Comparison of ENCODE assay signal across 23 mouse cellular contexts in genomic region chr19:18654330-18654729, GRCm38 (mm10). TPM values are rescaled to one million over a fixed set of nuclear protein-coding genes. Genes with fewer than 3 reads are reported as not detected.
DNase-seq lines count a peak whose midpoint lies in the region; ATAC-seq and TF ChIP-seq lines count a peak whose summit lies in the region.
"Had no signal": no experiment of that assay in that cellular context is flagged by ENCODE, and none has a peak within 500 bp of the region (broad histone marks: within the 10 kb centered on the region; RNA-seq: fewer than 3 reads in every experiment).

No protein-coding gene starts in this region.

- no peak for ATAC-seq in heart, embryonic 14.5 days (ENCODE audit: insufficient number of reproducible peaks, insufficient read depth, low FRiP score, low read depth)
- ATAC-seq in granulocyte monocyte progenitor cell, adult 5-6 weeks (replicated peaks; ENCODE audit: poor library complexity, severe bottlenecking): no peak
- ATAC-seq: lung, postnatal 0 days had no signal

- no peak overlapping the region for H3K4me3 ChIP-seq in heart, embryonic 14.5 days (ENCODE audit: control insufficient read depth in 1 of 2, insufficient read depth in 1 of 2, low read depth in 1 of 2, low read length in 2 of 2)
- peak overlapping the region; percentile 55 for H3K4me3 ChIP-seq in testis, adult 2 months (ENCODE audit: control insufficient read depth, low read depth, low read length)
- H3K4me3 ChIP-seq: forebrain, embryonic 12.5 days; layer of hippocampus, adult 2 months; liver, embryonic 15.5 days; myocyte; neural tube, embryonic 15.5 days; stomach, embryonic 15.5 days had no signal

- H3K4me2 ChIP-seq in heart, embryonic 14.5 days (ENCODE audit: low read length): no peak overlapping the region
- H3K4me2 ChIP-seq: forebrain, embryonic 12.5 days; hindbrain, embryonic 14.5 days; liver, embryonic 15.5 days; neural tube, embryonic 15.5 days; stomach, embryonic 15.5 days had no signal

- H3K27ac ChIP-seq in heart, embryonic 14.5 days (replicated peaks in 1 of 2; ENCODE audit: control insufficient read depth in 1 of 2, insufficient read depth in 1 of 2, low read depth in 2 of 2, low read length in 2 of 2): peak overlapping the region; percentile 48 to 75; a peak in 3 of 4 replicates
- H3K27ac ChIP-seq in testis, adult 2 months (ENCODE audit: control insufficient read depth, insufficient read depth, low read depth, low read length): peak overlapping the region; percentile 28; the same call in 1 of the 2 replicates
- H3K27ac ChIP-seq: forebrain, embryonic 12.5 days; hindbrain, embryonic 14.5 days; layer of hippocampus, adult 2 months; liver, embryonic 15.5 days; neural tube, embryonic 15.5 days; stomach, embryonic 15.5 days had no signal

- no peaks in the 10 kb centered on the region for H3K9me3 ChIP-seq in heart, embryonic 14.5 days (ENCODE audit: control insufficient read depth, low read length)
- H3K9me3 ChIP-seq: forebrain, embryonic 12.5 days; liver, embryonic 15.5 days; neural tube, embryonic 15.5 days; stomach, embryonic 15.5 days had no signal

- H3K36me3 ChIP-seq in heart, embryonic 14.5 days (ENCODE audit: control insufficient read depth, insufficient read depth, low read length): no peaks in the 10 kb centered on the region
- no peaks in the 10 kb centered on the region for H3K36me3 ChIP-seq in testis, adult 2 months (ENCODE audit: control insufficient read depth, insufficient read depth, low read length)
- H3K36me3 ChIP-seq: forebrain, embryonic 12.5 days; liver, embryonic 15.5 days; neural tube, embryonic 15.5 days; stomach, embryonic 15.5 days had no signal

- peak; percentile 41 to 45 for DNase-seq in cerebellum, postnatal 25 days
- DNase-seq in cerebellum, adult 18-20 months: no peak
- DNase-seq in heart, postnatal 4 days: no peak
- no peak for DNase-seq in testis, postnatal 10 days (ENCODE audit: low spot score)
- no peak for DNase-seq in neural tube, embryonic 10.5 days (ENCODE audit: extremely low spot score, low spot score)
- DNase-seq: adrenal gland, postnatal 25 days; cerebellum, adult 8-10 months; kidney, adult 8-10 months; kidney, postnatal 14 days; layer of hippocampus, postnatal 36 days; midbrain, embryonic 14.5 days; thymus, postnatal 25 days had no signal

- TF ChIP-seq POLR2A in testis, adult 2 months (IDR thresholded peaks at IDR 0.05; ENCODE audit: control insufficient read depth, low read depth, low read length): no peak

- WGBS in heart, embryonic 14.5 days: 84% methylated on average over 8 of the region's 8 CpGs

- no peaks in the 10 kb centered on the region for H3K27me3 ChIP-seq in heart, embryonic 14.5 days (ENCODE audit: control insufficient read depth, insufficient read depth, low read length)
- no peaks in the 10 kb centered on the region for H3K27me3 ChIP-seq in testis, adult 2 months (ENCODE audit: control insufficient read depth, insufficient read depth, low read length)
- H3K27me3 ChIP-seq: forebrain, embryonic 12.5 days; liver, embryonic 15.5 days; neural tube, embryonic 15.5 days; stomach, embryonic 15.5 days had no signal

- peaks cover 23% of the 10 kb centered on the region in 2 experiments for H3K4me1 ChIP-seq in heart, embryonic 14.5 days (ENCODE audit: control insufficient read depth in 2 of 2, insufficient read depth in 2 of 2, low read length in 2 of 2)
- H3K4me1 ChIP-seq in testis, adult 2 months (ENCODE audit: control insufficient read depth, insufficient read depth, low read length): peaks cover 12% of the 10 kb centered on the region
- H3K4me1 ChIP-seq: forebrain, embryonic 12.5 days; neural tube, embryonic 15.5 days; stomach, embryonic 15.5 days had no signal

- H3K9ac ChIP-seq in heart, embryonic 14.5 days (ENCODE audit: low read length): no peak overlapping the region
- H3K9ac ChIP-seq: forebrain, embryonic 12.5 days; hindbrain, embryonic 14.5 days; liver, embryonic 15.5 days; neural tube, embryonic 15.5 days; stomach, embryonic 15.5 days had no signal

- TF ChIP-seq CTCF in testis, adult 2 months (IDR thresholded peaks at IDR 0.05; ENCODE audit: control insufficient read depth, insufficient read depth, insufficient replicate concordance, low read depth, low read length): no peak

RNA-seq across cellular contexts. Expression of gene Carnmt1, which starts 16.2 kb away (rescaled TPM):
- 30.9 and 31.8 TPM in 2 replicates for polyA plus RNA-seq in heart, embryonic 14.5 days (2014; fragmentation: Nextera tagmentation; extraction: Ambion mirVana)
- total RNA-seq in heart, postnatal 4 days (2021): 10 to 100 TPM; 19.0 to 21.6 TPM
- 10.1 and 11.6 TPM in 2 replicates for polyA plus RNA-seq in testis, adult 2 months (2012; rRNA removed)
- 22.6 and 29.8 TPM in 2 replicates for total RNA-seq in granulocyte monocyte progenitor cell, adult 5-6 weeks (2014; fragmentation: Nextera tagmentation)
- total RNA-seq in granulocyte monocyte progenitor cell, adult 5-6 weeks (2017): 24.1 and 58.0 TPM in 2 replicates

RNA-seq across cellular contexts. Expression of gene Nmrk1, which starts 22.6 kb away (rescaled TPM):
- 7.6 and 10.7 TPM in 2 replicates for polyA plus RNA-seq in heart, embryonic 14.5 days (2014; fragmentation: Nextera tagmentation; extraction: Ambion mirVana)
- total RNA-seq in heart, postnatal 4 days (2021): 1 to 10 TPM; 3.3 to 4.1 TPM
- polyA plus RNA-seq in testis, adult 2 months (2012; rRNA removed): 7.3 and 7.6 TPM in 2 replicates
- total RNA-seq in granulocyte monocyte progenitor cell, adult 5-6 weeks (2014; fragmentation: Nextera tagmentation): 6.6 and 14.9 TPM in 2 replicates
- total RNA-seq in granulocyte monocyte progenitor cell, adult 5-6 weeks (2017): 2.0 and 15.9 TPM in 2 replicates

RNA-seq across cellular contexts. Expression of gene Ostf1, which starts 22.7 kb away (rescaled TPM):
- polyA plus RNA-seq in heart, embryonic 14.5 days (2014; fragmentation: Nextera tagmentation; extraction: Ambion mirVana): 85.3 and 85.8 TPM in 2 replicates
- total RNA-seq in heart, postnatal 4 days (2021): 10 to 100 TPM; 52.2 to 53.5 TPM
- polyA plus RNA-seq in testis, adult 2 months (2012; rRNA removed): 5.3 and 6.2 TPM in 2 replicates
- total RNA-seq in granulocyte monocyte progenitor cell, adult 5-6 weeks (2014; fragmentation: Nextera tagmentation): 139 and 152 TPM in 2 replicates
- total RNA-seq in granulocyte monocyte progenitor cell, adult 5-6 weeks (2017): 208 and 230 TPM in 2 replicates

RNA-seq across cellular contexts. Expression of gene D030056L22Rik, which starts 58.7 kb away (rescaled TPM):
- polyA plus RNA-seq in heart, embryonic 14.5 days (2014; fragmentation: Nextera tagmentation; extraction: Ambion mirVana): 32.4 and 36.5 TPM in 2 replicates
- 10 to 100 TPM; 14.4 to 15.7 TPM for total RNA-seq in heart, postnatal 4 days (2021)
- 32.2 and 38.2 TPM in 2 replicates for polyA plus RNA-seq in testis, adult 2 months (2012; rRNA removed)
- 15.9 and 28.7 TPM in 2 replicates for total RNA-seq in granulocyte monocyte progenitor cell, adult 5-6 weeks (2014; fragmentation: Nextera tagmentation)
- total RNA-seq in granulocyte monocyte progenitor cell, adult 5-6 weeks (2017): 18.8 and 20.1 TPM in 2 replicates

Comparison
In these comparisons a context has a peak if more than half of its experiments do, and no peak if none do; other contexts are left out.
1. DNase-seq: peak in cerebellum, postnatal 25 days (2 of 2); none in cerebellum, adult 18-20 months (0 of 2), heart, postnatal 4 days (single experiment), testis, postnatal 10 days (single experiment) and neural tube, embryonic 10.5 days (single experiment).